Mouse (Mus musculus) ES-E14 (cell line): ENCODE results near the gene Stt3b.

Experiments used
- CHD2 ChIP-seq: IDR thresholded peaks from 2 replicates; pipeline ENCODE4 v1.6.1; 2014; ENCODE audit warnings: mild to moderate bottlenecking, low read depth, low read length, inconsistent platforms
- ZC3H11A ChIP-seq: IDR thresholded peaks from 2 replicates; pipeline ENCODE4 v1.6.1; 2012; ENCODE audit warnings: low read depth, mild to moderate bottlenecking, inconsistent platforms, low read length, borderline replicate concordance

DNA sequence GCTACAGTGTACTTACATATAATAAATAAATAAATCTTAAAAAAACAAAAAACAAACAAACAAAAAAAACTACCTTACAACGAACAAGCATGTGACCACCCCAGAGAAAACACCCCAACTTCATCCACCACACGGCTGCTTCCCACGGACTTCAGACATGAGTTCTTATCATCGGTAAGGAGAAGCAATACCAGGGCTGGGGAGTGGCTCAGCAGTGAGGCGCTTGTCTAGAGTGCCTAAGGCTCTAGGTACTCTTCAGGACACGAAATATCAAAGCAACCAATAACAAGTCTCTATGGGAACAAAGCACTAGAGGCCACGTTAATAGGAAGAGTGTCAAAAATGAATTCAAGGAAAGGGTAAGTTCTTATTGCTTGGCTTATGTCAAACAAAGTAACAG, 49.8 kb downstream of the Stt3b start:
- TF ChIP-seq CHD2: no peak
- no peak for TF ChIP-seq ZC3H11A
